Mouse (Mus musculus) myocyte (in vitro differentiated cells): Measurements from ENCODE around the gene Ubac2.

Experiments used
- MAX ChIP-seq: IDR thresholded peaks from one replicate; pipeline ENCODE4 v1.6.1; 2011; ENCODE audit warnings: low read depth, mild to moderate bottlenecking, control low read depth
- MYOD1 ChIP-seq, 3 experiments: IDR thresholded peaks; one replicate each; pipeline ENCODE4 v1.6.1; 2011; ENCODE audit warnings: control low read depth in 2 of 3, low read depth in 2 of 3, mild to moderate bottlenecking in 2 of 3, moderate library complexity in 1 of 3; ENCODE audit not compliant: insufficient read length in 2 of 3, control insufficient read depth in 1 of 3
- POLR2A ChIP-seq: IDR thresholded peaks from one replicate; pipeline ENCODE4 v1.6.1; 2011; ENCODE audit warnings: low read depth, mild to moderate bottlenecking, control low read depth, moderate library complexity; ENCODE audit not compliant: insufficient read length
- POLR2AphosphoS2 ChIP-seq: IDR thresholded peaks from one replicate; pipeline ENCODE4 v1.6.1; 2011; ENCODE audit warnings: low read depth, control low read depth; ENCODE audit not compliant: insufficient read length
- SRF ChIP-seq: IDR thresholded peaks from one replicate; pipeline ENCODE4 v1.6.1; 2011; ENCODE audit warnings: low read depth; ENCODE audit not compliant: control insufficient read depth, insufficient read length
- TCF12 ChIP-seq: IDR thresholded peaks from one replicate; pipeline ENCODE4 v1.6.1; 2011; ENCODE audit warnings: mild to moderate bottlenecking, control low read depth; ENCODE audit not compliant: poor library complexity, insufficient read depth, severe bottlenecking

DNA sequence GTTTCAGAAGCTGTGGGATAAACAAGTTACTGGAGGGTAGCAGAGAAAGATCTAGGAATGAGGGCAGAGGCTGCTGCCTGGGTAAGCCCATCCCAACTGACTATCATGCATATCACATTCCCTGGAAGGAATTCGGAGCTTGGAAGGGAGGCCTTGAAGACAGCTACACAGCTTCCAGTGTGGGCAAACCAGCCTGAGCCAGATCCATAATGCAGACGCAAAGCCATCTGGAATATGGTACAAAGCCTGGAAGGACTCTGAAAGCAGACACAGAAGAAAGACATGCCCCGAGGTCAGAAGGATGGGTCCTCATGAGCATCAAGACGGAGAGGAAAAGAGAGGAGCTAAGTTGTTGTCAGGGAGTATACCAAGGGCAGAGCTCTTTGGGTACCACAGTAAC is 40.3 kb upstream of the Ubac2 start:
- TF ChIP-seq SRF = no peak
- no peak for TF ChIP-seq POLR2A
- TF ChIP-seq TCF12 = no peak
- no peak for TF ChIP-seq MAX
- no peak for TF ChIP-seq MYOD1 (IDR thresholded peaks at IDR 0.05; ENCODE audit: control insufficient read depth in 1 of 3, insufficient read length in 2 of 3, low read depth in 2 of 3)
- no peak for TF ChIP-seq POLR2AphosphoS2
